ENCODE assay signal across 11 mouse cellular contexts in the genomic region with DNA sequence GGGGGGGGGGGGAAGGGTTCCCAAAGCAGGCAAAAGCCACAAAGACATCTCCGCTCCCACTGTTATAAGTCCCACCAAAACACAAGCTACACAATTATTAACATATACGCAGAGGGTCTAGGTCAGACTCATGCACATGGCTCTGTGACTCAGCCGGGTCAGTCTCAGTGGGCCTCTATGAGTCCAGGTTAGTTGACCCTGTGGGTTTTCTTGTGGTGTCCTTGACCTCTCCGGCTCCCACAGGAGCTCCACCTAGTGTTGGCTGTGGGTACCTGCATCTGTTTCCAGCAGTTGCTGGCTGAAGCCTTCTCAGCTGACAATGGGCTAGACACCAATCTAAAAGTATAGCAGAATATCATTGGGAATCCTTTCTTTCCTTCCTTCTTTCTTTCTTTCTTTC. TPM values are rescaled to one million over a fixed set of nuclear protein-coding genes. Genes with fewer than 3 reads are reported as not detected.
DNase-seq lines count a peak whose midpoint lies in the region; ATAC-seq and TF ChIP-seq lines count a peak whose summit lies in the region.
"Had no signal": no experiment of that assay in that cellular context is flagged by ENCODE, and none has a peak within 500 bp of the region (broad histone marks: within the 10 kb centered on the region; RNA-seq: fewer than 3 reads in every experiment).

No protein-coding gene starts in this region.

- peak; percentile 21 for DNase-seq in gastrocnemius, adult 2 months
- DNase-seq in gastrocnemius, adult 18-20 months (ENCODE audit: low spot score): no peak
- peak; percentile 39 for DNase-seq in neural tube, embryonic 10.5 days (ENCODE audit: extremely low spot score, low spot score)
- no peak for DNase-seq in left cerebral cortex, postnatal 10 days (ENCODE audit: extremely low spot score in 1 of 2, low spot score in 2 of 2)
- no peak for DNase-seq in thymus, postnatal 10 days (ENCODE audit: low spot score in 2 of 2)

- peak; percentile 46 for TF ChIP-seq CTCF in gastrocnemius, adult 2 months (IDR thresholded peaks at IDR 0.05)
- TF ChIP-seq CTCF in testis, adult 2 months (IDR thresholded peaks at IDR 0.05; ENCODE audit: control insufficient read depth, insufficient read depth, insufficient replicate concordance, low read depth, low read length): peak; percentile 71; the same call in 1 of the 2 replicates

- no peak for ATAC-seq in neural tube, embryonic 15.5 days (ENCODE audit: low FRiP score)
- 0 out of 2 replicates have a peak, but pooled peaks have one; percentile 9 for ATAC-seq in kidney, embryonic 16.5 days (ENCODE audit: low FRiP score, low TSS enrichment)

- no peak overlapping the region for H3K4me3 ChIP-seq in gastrocnemius, adult 2 months
- no peak overlapping the region for H3K4me3 ChIP-seq in neural tube, embryonic 15.5 days (replicated peaks)
- no peak overlapping the region for H3K4me3 ChIP-seq in kidney, embryonic 16.5 days (ENCODE audit: low read length)
- no peak overlapping the region for H3K4me3 ChIP-seq in testis, adult 2 months (ENCODE audit: control insufficient read depth, low read depth, low read length)
- H3K4me3 ChIP-seq: lung, embryonic 15.5 days; stomach, embryonic 15.5 days had no signal

- no peak overlapping the region for H3K27ac ChIP-seq in gastrocnemius, adult 2 months
- no peak overlapping the region for H3K27ac ChIP-seq in neural tube, embryonic 15.5 days (replicated peaks)
- H3K27ac ChIP-seq in kidney, embryonic 16.5 days (ENCODE audit: low read length): no peak overlapping the region
- H3K27ac ChIP-seq in testis, adult 2 months (ENCODE audit: control insufficient read depth, insufficient read depth, low read depth, low read length): no peak overlapping the region
- H3K27ac ChIP-seq: lung, embryonic 15.5 days; stomach, embryonic 15.5 days had no signal

- H3K4me2 ChIP-seq in neural tube, embryonic 15.5 days: no peak overlapping the region
- H3K4me2 ChIP-seq in kidney, embryonic 16.5 days (replicated peaks; ENCODE audit: low read depth, low read length): no peak overlapping the region
- H3K4me2 ChIP-seq: lung, embryonic 15.5 days; stomach, embryonic 15.5 days had no signal

- intact Hi-C loops in gastrocnemius, adult 2 months (cut with DNase I): no loop called here
- intact Hi-C loops in left cerebral cortex, postnatal 10 days (cut with DNase I): no loop called here

- 61% methylated on average over 4 of the region's 4 CpGs for WGBS in neural tube, embryonic 15.5 days
- 62% methylated on average over 4 of the region's 4 CpGs for WGBS in kidney, embryonic 16.5 days

- no peaks in the 10 kb centered on the region for H3K9me3 ChIP-seq in neural tube, embryonic 15.5 days (replicated peaks)
- no peaks in the 10 kb centered on the region for H3K9me3 ChIP-seq in kidney, embryonic 16.5 days (ENCODE audit: low read length)
- H3K9me3 ChIP-seq: lung, embryonic 15.5 days; stomach, embryonic 15.5 days had no signal

- no peaks in the 10 kb centered on the region for H3K36me3 ChIP-seq in neural tube, embryonic 15.5 days
- no peaks in the 10 kb centered on the region for H3K36me3 ChIP-seq in kidney, embryonic 16.5 days (ENCODE audit: insufficient read depth, low read length)
- H3K36me3 ChIP-seq in testis, adult 2 months (ENCODE audit: control insufficient read depth, insufficient read depth, low read length): no peaks in the 10 kb centered on the region
- H3K36me3 ChIP-seq: lung, embryonic 15.5 days; stomach, embryonic 15.5 days had no signal

- no peaks in the 10 kb centered on the region for H3K27me3 ChIP-seq in neural tube, embryonic 15.5 days (replicated peaks)
- H3K27me3 ChIP-seq in kidney, embryonic 16.5 days (ENCODE audit: insufficient read depth, low read length): no peaks in the 10 kb centered on the region
- H3K27me3 ChIP-seq in testis, adult 2 months (ENCODE audit: control insufficient read depth, insufficient read depth, low read length): no peaks in the 10 kb centered on the region
- H3K27me3 ChIP-seq: lung, embryonic 15.5 days; stomach, embryonic 15.5 days had no signal

- no peaks in the 10 kb centered on the region for H3K4me1 ChIP-seq in neural tube, embryonic 15.5 days
- no peaks in the 10 kb centered on the region for H3K4me1 ChIP-seq in kidney, embryonic 16.5 days (ENCODE audit: insufficient read depth, low read length)
- H3K4me1 ChIP-seq in testis, adult 2 months (ENCODE audit: control insufficient read depth, insufficient read depth, low read length): no peaks in the 10 kb centered on the region; the same call in 1 of the 2 replicates
- H3K4me1 ChIP-seq: lung, embryonic 15.5 days; stomach, embryonic 15.5 days had no signal

- no peak for TF ChIP-seq POLR2A in testis, adult 2 months (IDR thresholded peaks at IDR 0.05; ENCODE audit: control insufficient read depth, low read depth, low read length)

- H3K9ac ChIP-seq in neural tube, embryonic 15.5 days (replicated peaks): no peak overlapping the region
- no peak overlapping the region for H3K9ac ChIP-seq in kidney, embryonic 16.5 days (replicated peaks; ENCODE audit: low read length)
- H3K9ac ChIP-seq: lung, embryonic 15.5 days; stomach, embryonic 15.5 days had no signal

RNA-seq across cellular contexts. Expression of a gene that starts 26.7 kb away (rescaled TPM):
- total RNA-seq in gastrocnemius, adult 2 months (2021): not detected
- not detected for total RNA-seq in gastrocnemius, adult 18-20 months (2021)
- 0.09 TPM in 1 of 2 replicates, not detected in the other for polyA plus RNA-seq in neural tube, embryonic 15.5 days (2015; fragmentation: Nextera tagmentation; extraction: Ambion mirVana)
- not detected in 2 replicates for polyA plus RNA-seq in kidney, embryonic 16.5 days (2015; fragmentation: Nextera tagmentation; extraction: Ambion mirVana)
- 3.8 and 4.0 TPM in 2 replicates for polyA plus RNA-seq in testis, adult 2 months (2012; rRNA removed)
- total RNA-seq in left cerebral cortex, postnatal 10 days (2021): not detected
- polyA plus RNA-seq: frontal cortex, adult 2 months; lung, embryonic 15.5 days; stomach, embryonic 15.5 days had no signal

Comparison
In these comparisons a context has a peak if more than half of its experiments do, and no peak if none do; other contexts are left out.
1. DNase-seq: peak in gastrocnemius, adult 2 months (single experiment) and neural tube, embryonic 10.5 days (single experiment); none in gastrocnemius, adult 18-20 months (single experiment), left cerebral cortex, postnatal 10 days (0 of 2) and thymus, postnatal 10 days (0 of 2).